Mouse (Mus musculus): ENCODE measurements around the gene Heatr1.
"Not testable (repeated sequence)": the region's sequence is repeated elsewhere in the genome, so short reads cannot be mapped to it uniquely, and the experiment has no call there.

Gene Heatr1

GRCm38 (mm10) chr13:12454686-12455390, 60.0 kb downstream of the Heatr1 start:
- no peak for DNase-seq (ENCODE audit: low spot score in 2 of 2)

DNA sequence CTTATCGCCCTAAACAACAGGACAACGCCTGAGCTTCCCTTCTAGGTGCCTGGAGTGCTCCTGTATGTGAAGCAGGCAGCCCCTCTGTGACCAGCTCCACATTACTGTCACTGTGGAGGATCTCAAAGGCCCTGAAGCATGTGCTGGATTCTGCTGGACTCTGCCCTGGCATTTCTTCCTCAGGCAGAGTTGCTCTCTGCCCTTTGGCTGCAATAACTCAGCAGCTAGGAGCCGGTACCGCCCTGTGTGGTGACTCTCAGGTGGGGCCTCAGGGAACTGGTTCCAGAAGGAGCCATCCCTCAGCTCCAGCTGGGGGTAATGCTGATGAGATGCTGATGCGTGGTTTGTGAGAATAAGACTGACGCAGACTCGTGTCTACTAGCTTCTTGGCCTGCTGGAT, 61.9 kb downstream of the Heatr1 start:
- DNase-seq (ENCODE audit: low spot score in 2 of 2): no peak

DNA sequence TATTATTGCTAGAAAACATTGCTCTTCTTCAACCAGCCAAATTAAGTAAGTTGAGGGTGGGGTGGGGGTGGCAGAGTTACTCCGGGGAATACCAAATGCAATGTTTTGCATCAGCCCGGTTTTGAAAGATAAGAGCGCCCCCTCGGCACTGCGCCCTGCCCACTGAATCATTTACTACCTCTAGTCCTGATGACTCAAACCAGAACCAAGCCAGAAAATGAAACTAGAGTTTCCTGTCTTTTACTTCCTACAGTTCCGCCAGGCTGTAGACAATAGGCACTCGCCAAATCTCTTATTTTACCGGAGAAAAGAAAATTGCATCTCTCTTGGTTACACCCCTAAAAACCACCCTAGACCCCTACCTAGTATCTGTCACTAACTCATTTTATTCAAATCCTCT, 65.6 kb downstream of the Heatr1 start:
- peak; percentile 43 to 60 for DNase-seq (ENCODE audit: low spot score in 2 of 2)

GRCm38 (mm10) chr13:12460881-12461729, 66.3 kb downstream of the Heatr1 start:
- DNase-seq (ENCODE audit: low spot score in 2 of 2): peak; percentile 85 to 88

DNA sequence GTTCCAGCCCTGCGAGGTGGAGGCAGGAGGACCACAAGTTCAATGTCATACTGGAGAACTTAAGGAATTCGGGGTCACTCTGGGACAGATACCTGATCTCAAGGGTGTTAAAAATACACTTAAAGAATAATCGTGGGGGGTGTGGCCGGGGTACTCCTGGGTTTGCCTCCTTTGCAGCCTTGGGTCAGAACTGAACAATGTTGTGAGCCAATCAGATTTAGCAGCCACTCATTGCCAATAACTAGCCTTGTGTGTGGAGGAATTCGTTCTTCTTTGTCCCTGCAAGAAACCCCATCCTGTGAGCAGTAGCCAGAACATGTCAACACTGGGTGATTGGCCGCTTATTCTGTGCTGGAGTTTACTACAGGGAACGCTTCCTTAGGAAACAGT, 66.9 kb downstream of the Heatr1 start:
- DNase-seq (ENCODE audit: low spot score in 2 of 2): no peak

DNA sequence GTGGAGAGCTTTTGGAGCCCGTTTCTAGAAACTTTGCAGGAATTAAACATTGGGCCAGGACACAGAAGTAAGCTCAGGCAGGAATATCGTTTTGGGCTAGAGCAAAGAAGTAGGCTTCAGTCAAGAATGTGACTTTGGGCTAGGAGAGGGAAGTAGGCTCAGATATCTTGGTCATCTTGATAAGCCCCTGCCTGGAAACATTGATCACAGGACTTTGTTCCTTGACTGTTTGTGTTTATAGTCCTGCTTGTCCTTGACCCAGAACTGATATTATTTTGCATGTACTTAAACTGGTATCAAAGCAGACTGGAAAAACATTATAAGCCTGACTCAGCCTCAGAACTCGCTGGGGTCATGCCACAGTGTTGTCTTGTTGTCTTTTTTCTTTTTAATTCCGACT, 67.8 kb downstream of the Heatr1 start:
- no peak for DNase-seq (ENCODE audit: low spot score in 2 of 2)

GRCm38 (mm10) chr13:12464159-12464558, 69.3 kb downstream of the Heatr1 start:
- not testable (repeated sequence) for DNase-seq (ENCODE audit: low spot score in 2 of 2)

GRCm38 (mm10) chr13:12464844-12465243, 70.0 kb downstream of the Heatr1 start, which contains the start of gene Lgals8:
Gene Lgals8 (minus strand): TSS chr13:12464944.
- no peak for DNase-seq (ENCODE audit: low spot score in 2 of 2)

- DNase-seq (ENCODE audit: low spot score in 2 of 2): no peak
These were observed 73.7 kb downstream of the Heatr1 start for GRCm38 (mm10) chr13:12468488-12468887.

DNA sequence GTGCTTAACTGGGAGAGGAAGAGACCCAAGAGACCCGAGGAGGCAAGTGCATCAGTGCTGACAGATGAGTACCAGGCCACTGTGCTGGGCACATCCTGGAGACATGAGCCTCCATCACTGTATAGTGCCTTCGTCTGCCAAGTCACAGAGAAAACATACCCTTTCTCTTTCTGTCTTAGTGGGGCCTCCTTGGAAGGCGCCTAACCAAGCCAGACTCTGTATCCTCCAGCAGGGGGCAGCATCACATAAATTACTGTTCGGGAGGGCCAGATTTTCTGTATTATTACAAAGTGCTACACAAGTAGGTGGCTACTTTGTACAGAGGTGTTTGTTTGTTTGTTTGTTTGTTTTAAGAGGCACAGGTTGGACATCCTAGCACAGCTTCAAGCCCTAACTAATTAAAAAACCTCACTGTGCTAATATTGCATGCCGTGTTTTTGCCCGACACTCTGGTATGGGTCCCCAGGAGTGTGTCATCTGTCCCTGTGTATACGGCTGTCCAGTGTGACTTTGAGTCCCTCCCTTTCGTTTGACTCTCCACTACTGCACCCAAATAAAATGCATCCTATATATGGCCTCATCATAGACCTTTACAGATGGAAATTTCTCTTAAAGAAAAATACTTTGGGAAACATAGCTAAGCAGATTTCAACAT, 79.0 kb downstream of the Heatr1 start:
- peak; percentile 75 to 82 for DNase-seq (ENCODE audit: low spot score in 2 of 2)

- no peak for DNase-seq (ENCODE audit: low spot score in 2 of 2)
These were observed 80.4 kb downstream of the Heatr1 start for GRCm38 (mm10) chr13:12475239-12475638.

DNA sequence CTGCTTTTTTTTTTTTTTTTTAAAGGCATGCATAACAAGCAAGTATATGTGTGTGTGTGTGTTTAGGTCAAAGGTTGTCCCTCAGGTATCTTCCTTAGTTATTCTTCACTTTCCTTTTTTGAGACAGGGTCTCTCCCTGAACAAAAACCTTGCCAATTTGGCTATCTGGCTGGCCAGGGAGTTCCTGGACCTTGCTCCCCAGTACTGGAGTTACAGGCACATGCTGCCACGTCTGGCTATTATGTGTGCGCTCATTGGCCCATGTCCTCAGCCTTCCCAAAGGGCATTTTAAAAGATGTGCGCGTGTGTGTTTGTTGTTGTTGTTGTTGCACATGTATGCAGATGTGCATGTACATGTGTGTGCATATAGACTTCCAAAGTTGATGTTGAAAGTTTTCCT, 82.1 kb downstream of the Heatr1 start:
- no peak for DNase-seq (ENCODE audit: low spot score in 2 of 2)

- DNase-seq (ENCODE audit: low spot score in 2 of 2): no peak
These were observed 83.5 kb downstream of the Heatr1 start for GRCm38 (mm10) chr13:12478301-12478700.

DNA sequence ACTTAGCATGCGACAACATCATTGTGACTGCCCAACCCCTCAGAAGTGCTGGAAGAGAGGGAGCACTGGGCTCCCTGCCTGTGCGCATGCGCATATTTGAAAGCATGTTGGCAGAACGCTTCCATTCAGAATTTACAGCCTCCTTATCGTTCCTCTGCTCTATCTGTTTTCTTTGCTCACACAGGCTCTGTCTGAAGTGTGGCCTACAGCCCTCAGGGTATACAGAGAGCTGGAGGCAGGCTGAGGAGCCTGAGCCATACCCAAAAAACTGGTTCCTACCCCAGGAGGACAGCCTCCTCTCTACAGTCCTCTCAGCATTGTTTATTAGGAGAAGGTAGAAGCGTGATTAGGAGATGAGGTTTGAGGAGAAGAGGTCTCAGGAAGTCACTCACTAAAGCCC, 85.0 kb downstream of the Heatr1 start:
- DNase-seq (ENCODE audit: low spot score in 2 of 2): no peak

- no peak for DNase-seq (ENCODE audit: low spot score in 2 of 2)
These were observed 90.4 kb downstream of the Heatr1 start for GRCm38 (mm10) chr13:12485197-12485596.

DNA sequence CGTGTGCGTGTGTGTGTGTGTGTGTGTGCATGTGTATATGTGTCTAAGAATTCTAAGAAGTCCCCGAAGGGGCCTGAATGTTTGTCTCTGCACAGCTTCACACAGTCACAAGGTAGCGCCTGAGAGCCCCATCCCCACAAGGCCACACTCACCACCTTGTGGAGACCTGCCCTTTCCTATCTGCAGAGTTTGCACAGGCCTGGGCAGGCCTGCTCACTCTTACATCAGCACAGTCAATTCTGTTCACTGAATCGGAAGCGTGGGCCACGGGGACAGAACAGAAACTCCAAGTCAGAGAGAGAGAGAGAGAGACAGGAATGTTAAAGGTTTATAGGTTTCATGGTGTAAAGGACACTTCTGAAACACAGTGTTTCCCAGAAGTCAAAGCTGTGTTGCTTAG, 90.8 kb downstream of the Heatr1 start:
- DNase-seq (ENCODE audit: low spot score in 2 of 2): no peak
